In genomic region chr10:128586546-128586945, GRCm38 (mm10) we compare ENCODE assay signal across 11 mouse cellular contexts. TPM values are rescaled to one million over a fixed set of nuclear protein-coding genes. Genes with fewer than 3 reads are reported as not detected.
DNase-seq lines count a peak whose midpoint lies in the region; ATAC-seq and TF ChIP-seq lines count a peak whose summit lies in the region.
"Had no signal": no experiment of that assay in that cellular context is flagged by ENCODE, and none has a peak within 500 bp of the region (broad histone marks: within the 10 kb centered on the region; RNA-seq: fewer than 3 reads in every experiment).

No protein-coding gene starts in this region.

- DNase-seq in heart, adult 2 months: no peak
- DNase-seq in lung, postnatal 0 days (ENCODE audit: low spot score): no peak
- no peak for DNase-seq in lung, postnatal 10 days
- DNase-seq in limb, embryonic 10.5 days (ENCODE audit: low spot score): no peak
- no peak for DNase-seq in adipocyte (ENCODE audit: low spot score)
- DNase-seq in kidney, postnatal 10 days: no peak

- TF ChIP-seq CTCF in heart, adult 2 months (IDR thresholded peaks at IDR 0.05): no peak
- no peak for TF ChIP-seq CTCF in lung, postnatal 0 days (IDR thresholded peaks at IDR 0.05)

- TF ChIP-seq EP300 in heart, adult 2 months (IDR thresholded peaks at IDR 0.05; ENCODE audit: insufficient read depth, low read depth, low read length): no peak
- no peak for TF ChIP-seq EP300 in lung, postnatal 0 days (IDR thresholded peaks at IDR 0.05)

- peak overlapping the region; percentile 37; the same call in 1 of the 2 replicates for H3K9ac ChIP-seq in heart, embryonic 13.5 days
- no peak overlapping the region for H3K9ac ChIP-seq in heart, adult 2 months (ENCODE audit: low read depth, low read length)
- no peak overlapping the region for H3K9ac ChIP-seq in lung, postnatal 0 days (replicated peaks; ENCODE audit: low read depth)
- H3K9ac ChIP-seq in stomach, embryonic 15.5 days: no peak overlapping the region

- TF ChIP-seq POLR2A in heart, adult 2 months (IDR thresholded peaks at IDR 0.05; ENCODE audit: insufficient read depth, low read depth, low read length): no peak

- intact Hi-C loops in heart, adult 2 months (cut with DNase I): no loop called here

- peak overlapping the region; percentile 99; the same call in 1 of the 2 replicates for H3K4me2 ChIP-seq in heart, embryonic 13.5 days
- H3K4me2 ChIP-seq in lung, postnatal 0 days (replicated peaks; ENCODE audit: low read depth, low read length): peak overlapping the region; percentile 98
- H3K4me2 ChIP-seq in stomach, embryonic 15.5 days: peak overlapping the region; percentile 97
- H3K4me2 ChIP-seq: midbrain, embryonic 11.5 days had no signal

- no peak for ATAC-seq in heart, embryonic 13.5 days (ENCODE audit: extremely low read depth, insufficient number of reproducible peaks, low FRiP score, low TSS enrichment)
- ATAC-seq in lung, postnatal 0 days: no peak
- no peak for ATAC-seq in stomach, embryonic 15.5 days (ENCODE audit: insufficient read depth, low FRiP score, low read depth)
- ATAC-seq: forebrain, embryonic 16.5 days had no signal

- peaks cover 1% of the 10 kb centered on the region; the same call in 1 of the 2 replicates for H3K36me3 ChIP-seq in heart, embryonic 13.5 days
- no peaks in the 10 kb centered on the region for H3K36me3 ChIP-seq in heart, adult 2 months (ENCODE audit: control insufficient read depth, insufficient read depth, low read length)
- H3K36me3 ChIP-seq in lung, postnatal 0 days (ENCODE audit: insufficient read depth, low read length): no peaks in the 10 kb centered on the region
- no peaks in the 10 kb centered on the region for H3K36me3 ChIP-seq in limb, embryonic 10.5 days
- no peaks in the 10 kb centered on the region for H3K36me3 ChIP-seq in stomach, embryonic 15.5 days

- H3K27me3 ChIP-seq in heart, embryonic 13.5 days (replicated peaks): peaks cover 49% of the 10 kb centered on the region
- no peaks in the 10 kb centered on the region for H3K27me3 ChIP-seq in heart, adult 2 months (ENCODE audit: control insufficient read depth, insufficient read depth, low read length)
- H3K27me3 ChIP-seq in lung, postnatal 0 days (replicated peaks; ENCODE audit: insufficient read depth, low read length): no peaks in the 10 kb centered on the region; the same call in 1 of the 2 replicates
- peaks cover 87% of the 10 kb centered on the region for H3K27me3 ChIP-seq in limb, embryonic 10.5 days (ENCODE audit: low read depth, poor library complexity, severe bottlenecking)
- 0 out of 2 replicates have a peak, but pooled peaks cover 18% of the 10 kb centered on the region for H3K27me3 ChIP-seq in stomach, embryonic 15.5 days (replicated peaks)

- H3K27ac ChIP-seq in heart, embryonic 13.5 days (replicated peaks): no peak overlapping the region
- no peak overlapping the region for H3K27ac ChIP-seq in heart, adult 2 months
- peak overlapping the region; percentile 26; the same call in 1 of the 2 replicates for H3K27ac ChIP-seq in lung, postnatal 0 days (ENCODE audit: low read length)
- 0 out of 2 replicates have a peak overlapping the region, but pooled peaks have one; percentile 11 for H3K27ac ChIP-seq in limb, embryonic 10.5 days
- H3K27ac ChIP-seq in stomach, embryonic 15.5 days: peak overlapping the region; percentile 97
- H3K27ac ChIP-seq: kidney, postnatal 0 days had no signal

- 17% methylated on average over 1 of the region's 1 CpGs for WGBS in heart, embryonic 13.5 days
- 30% methylated on average over 1 of the region's 1 CpGs for WGBS in heart, adult 2 months
- 10% methylated on average over 1 of the region's 1 CpGs for WGBS in lung, postnatal 0 days
- WGBS in limb, embryonic 10.5 days: 17% methylated on average over 1 of the region's 1 CpGs
- 16% methylated on average over 1 of the region's 1 CpGs for WGBS in stomach, embryonic 15.5 days

- H3K4me1 ChIP-seq in heart, embryonic 13.5 days: peaks cover 41% of the 10 kb centered on the region
- H3K4me1 ChIP-seq in heart, adult 2 months (ENCODE audit: control insufficient read depth, insufficient read depth, low read length): no peaks in the 10 kb centered on the region
- no peaks in the 10 kb centered on the region for H3K4me1 ChIP-seq in lung, postnatal 0 days (ENCODE audit: insufficient read depth, low read depth, low read length)
- H3K4me1 ChIP-seq in limb, embryonic 10.5 days: peaks cover 37% of the 10 kb centered on the region
- H3K4me1 ChIP-seq in stomach, embryonic 15.5 days: peaks cover 25% of the 10 kb centered on the region

- no peaks in the 10 kb centered on the region for H3K79me2 ChIP-seq in heart, adult 2 months (replicated peaks; ENCODE audit: control insufficient read depth, insufficient read depth, low read length)

- no peaks in the 10 kb centered on the region for H3K9me3 ChIP-seq in heart, embryonic 13.5 days
- no peaks in the 10 kb centered on the region for H3K9me3 ChIP-seq in lung, postnatal 0 days (ENCODE audit: low read length)
- no peaks in the 10 kb centered on the region for H3K9me3 ChIP-seq in limb, embryonic 10.5 days (replicated peaks)
- no peaks in the 10 kb centered on the region for H3K9me3 ChIP-seq in stomach, embryonic 15.5 days

- H3K4me3 ChIP-seq in heart, embryonic 13.5 days: no peak overlapping the region
- H3K4me3 ChIP-seq in heart, adult 2 months: no peak overlapping the region
- H3K4me3 ChIP-seq in lung, postnatal 0 days (ENCODE audit: low read depth, low read length): peak overlapping the region; percentile 8; the same call in 1 of the 2 replicates
- H3K4me3 ChIP-seq in limb, embryonic 10.5 days: 0 out of 2 replicates have a peak overlapping the region, but pooled peaks have one; percentile 3
- peak overlapping the region; percentile 66 for H3K4me3 ChIP-seq in stomach, embryonic 15.5 days (replicated peaks)

RNA-seq across cellular contexts. Expression of gene Erbb3, which starts 2.9 kb away (rescaled TPM):
- polyA plus RNA-seq in heart, embryonic 13.5 days (2015; fragmentation: Nextera tagmentation; extraction: Ambion mirVana): 3.7 and 4.1 TPM in 2 replicates
- 1 to 10 TPM; 6.3 to 8.2 TPM for total RNA-seq in heart, adult 2 months (2021)
- 5.5 and 7.7 TPM in 2 replicates for polyA plus RNA-seq in heart, adult 2 months (2012; rRNA removed)
- 21.4 and 22.6 TPM in 2 replicates for polyA plus RNA-seq in lung, postnatal 0 days (2015; fragmentation: Nextera tagmentation; extraction: Ambion mirVana)
- polyA plus RNA-seq in limb, embryonic 10.5 days (2016; fragmentation: Nextera tagmentation; extraction: Ambion mirVana): 3.2 and 5.3 TPM in 2 replicates
- 24.0 and 27.6 TPM in 2 replicates for polyA plus RNA-seq in stomach, embryonic 15.5 days (2015; fragmentation: Nextera tagmentation; extraction: Ambion mirVana)

RNA-seq across cellular contexts. Expression of gene Pa2g4, which starts 20.8 kb away (rescaled TPM):
- polyA plus RNA-seq in heart, embryonic 13.5 days (2015; fragmentation: Nextera tagmentation; extraction: Ambion mirVana): 125 and 136 TPM in 2 replicates
- 10 to 100 TPM; 39.4 to 44.2 TPM for total RNA-seq in heart, adult 2 months (2021)
- polyA plus RNA-seq in heart, adult 2 months (2012; rRNA removed): 19.5 and 35.6 TPM in 2 replicates
- polyA plus RNA-seq in lung, postnatal 0 days (2015; fragmentation: Nextera tagmentation; extraction: Ambion mirVana): 64.2 and 66.5 TPM in 2 replicates
- 267 and 322 TPM in 2 replicates for polyA plus RNA-seq in limb, embryonic 10.5 days (2016; fragmentation: Nextera tagmentation; extraction: Ambion mirVana)
- polyA plus RNA-seq in stomach, embryonic 15.5 days (2015; fragmentation: Nextera tagmentation; extraction: Ambion mirVana): 213 and 215 TPM in 2 replicates

RNA-seq across cellular contexts. Expression of gene Rpl41, which starts 37.4 kb away (rescaled TPM):
- polyA plus RNA-seq in heart, embryonic 13.5 days (2015; fragmentation: Nextera tagmentation; extraction: Ambion mirVana): 2,656 and 2,881 TPM in 2 replicates
- 1,000 to 10,000 TPM; 1,453 to 1,598 TPM for total RNA-seq in heart, adult 2 months (2021)
- polyA plus RNA-seq in heart, adult 2 months (2012; rRNA removed): 853 and 867 TPM in 2 replicates
- 2,921 and 3,267 TPM in 2 replicates for polyA plus RNA-seq in lung, postnatal 0 days (2015; fragmentation: Nextera tagmentation; extraction: Ambion mirVana)
- polyA plus RNA-seq in limb, embryonic 10.5 days (2016; fragmentation: Nextera tagmentation; extraction: Ambion mirVana): 3,499 and 3,829 TPM in 2 replicates
- polyA plus RNA-seq in stomach, embryonic 15.5 days (2015; fragmentation: Nextera tagmentation; extraction: Ambion mirVana): 3,689 and 3,942 TPM in 2 replicates

RNA-seq across cellular contexts. Expression of gene Zc3h10, which starts 39.0 kb away (rescaled TPM):
- polyA plus RNA-seq in heart, embryonic 13.5 days (2015; fragmentation: Nextera tagmentation; extraction: Ambion mirVana): 7.6 and 9.4 TPM in 2 replicates
- 1 to 10 TPM; 7.5 to 7.6 TPM for total RNA-seq in heart, adult 2 months (2021)
- 6.6 and 6.8 TPM in 2 replicates for polyA plus RNA-seq in heart, adult 2 months (2012; rRNA removed)
- polyA plus RNA-seq in lung, postnatal 0 days (2015; fragmentation: Nextera tagmentation; extraction: Ambion mirVana): 13.6 and 15.3 TPM in 2 replicates
- polyA plus RNA-seq in limb, embryonic 10.5 days (2016; fragmentation: Nextera tagmentation; extraction: Ambion mirVana): 14.5 and 15.4 TPM in 2 replicates
- polyA plus RNA-seq in stomach, embryonic 15.5 days (2015; fragmentation: Nextera tagmentation; extraction: Ambion mirVana): 12.1 and 12.4 TPM in 2 replicates

RNA-seq across cellular contexts. Expression of gene Rps26, which starts 40.0 kb away (rescaled TPM):
- polyA plus RNA-seq in heart, embryonic 13.5 days (2015; fragmentation: Nextera tagmentation; extraction: Ambion mirVana): 455 and 482 TPM in 2 replicates
- 100 to 1,000 TPM; 229 to 279 TPM for total RNA-seq in heart, adult 2 months (2021)
- 315 and 337 TPM in 2 replicates for polyA plus RNA-seq in heart, adult 2 months (2012; rRNA removed)
- 459 and 465 TPM in 2 replicates for polyA plus RNA-seq in lung, postnatal 0 days (2015; fragmentation: Nextera tagmentation; extraction: Ambion mirVana)
- polyA plus RNA-seq in limb, embryonic 10.5 days (2016; fragmentation: Nextera tagmentation; extraction: Ambion mirVana): 592 and 676 TPM in 2 replicates
- 674 and 714 TPM in 2 replicates for polyA plus RNA-seq in stomach, embryonic 15.5 days (2015; fragmentation: Nextera tagmentation; extraction: Ambion mirVana)

Comparison
In these comparisons a context has a peak if more than half of its experiments do, and no peak if none do; other contexts are left out.
1. H3K27ac ChIP-seq: peak in lung, postnatal 0 days (single experiment), limb, embryonic 10.5 days (single experiment) and stomach, embryonic 15.5 days (single experiment); none in heart, embryonic 13.5 days (single experiment) and heart, adult 2 months (single experiment).
2. H3K4me3 ChIP-seq: peak in lung, postnatal 0 days (single experiment), limb, embryonic 10.5 days (single experiment) and stomach, embryonic 15.5 days (single experiment); none in heart, embryonic 13.5 days (single experiment) and heart, adult 2 months (single experiment).
3. Peak in every context shown above with its lines, with median percentiles within 50 percentile points of each other: H3K4me2 ChIP-seq.